ENCODE assay signal across 8 mouse cellular contexts in genomic region chr3:128520671-128521103, GRCm38 (mm10).
DNase-seq lines count a peak whose midpoint lies in the region; TF ChIP-seq lines count a peak whose summit lies in the region.

No protein-coding gene starts in this region.

- TF ChIP-seq CTCF in cortical plate, adult 2 months (IDR thresholded peaks at IDR 0.05; ENCODE audit: extremely low read depth, insufficient read depth, low read length) = no peak

- peak; percentile 97 for DNase-seq in heart, adult 11 months
- DNase-seq in heart, embryonic 10.5 days (ENCODE audit: low spot score) = no peak
- DNase-seq in heart, adult 8-10 months (ENCODE audit: low spot score) = peak; percentile 73
- peak; percentile 64 to 70 for DNase-seq in layer of hippocampus, adult 8-10 months (ENCODE audit: low spot score in 2 of 2)
- DNase-seq in mesoderm, embryonic 11.5 days (ENCODE audit: low read depth, low spot score) = peak; percentile 14
- peak; percentile 2 to 18 for DNase-seq in urinary bladder, postnatal 36 days (ENCODE audit: low spot score in 2 of 2)
- no peak for DNase-seq in thymus, postnatal 25 days

- no peak overlapping the region for H3K27ac ChIP-seq in heart, embryonic 10.5 days
- no peak overlapping the region for H3K27ac ChIP-seq in cortical plate, adult 2 months (ENCODE audit: insufficient read depth, low read length)

- no peaks in the 10 kb centered on the region; the same call in 1 of the 2 replicates for H3K27me3 ChIP-seq in heart, embryonic 10.5 days (ENCODE audit: insufficient read depth, poor library complexity, severe bottlenecking)

- TF ChIP-seq POLR2A in cortical plate, adult 2 months (IDR thresholded peaks at IDR 0.05; ENCODE audit: extremely low read depth, insufficient read depth, low read length) = no peak

- H3K36me3 ChIP-seq in heart, embryonic 10.5 days = no peaks in the 10 kb centered on the region

- no peaks in the 10 kb centered on the region for H3K4me1 ChIP-seq in heart, embryonic 10.5 days
- H3K4me1 ChIP-seq in cortical plate, adult 2 months (ENCODE audit: control insufficient read depth, insufficient read depth, low read length) = peaks cover 5% of the 10 kb centered on the region

- H3K4me3 ChIP-seq in heart, embryonic 10.5 days = no peak overlapping the region
- peak overlapping the region; percentile 1 for H3K4me3 ChIP-seq in cortical plate, adult 2 months (ENCODE audit: insufficient read depth, low read length)

- WGBS in heart, embryonic 10.5 days = 53% methylated on average over 7 of the region's 7 CpGs

- no peaks in the 10 kb centered on the region for H3K9me3 ChIP-seq in heart, embryonic 10.5 days

Comparison
In these comparisons a context has a peak if more than half of its experiments do, and no peak if none do; other contexts are left out.
1. DNase-seq: peak in heart, adult 11 months (single experiment), heart, adult 8-10 months (single experiment), layer of hippocampus, adult 8-10 months (2 of 2), mesoderm, embryonic 11.5 days (single experiment) and urinary bladder, postnatal 36 days (2 of 2); none in heart, embryonic 10.5 days (single experiment) and thymus, postnatal 25 days (single experiment).